Mouse (Mus musculus) hindbrain, postnatal 0 days (tissue): ENCODE data around the gene Prtn3. TPM values are rescaled to one million over a fixed set of nuclear protein-coding genes. Genes with fewer than 3 reads are reported as not detected.

Source experiments
- ATAC-seq: fragments of 200-750 bp; cut with Nextera tagmentation; 2 replicates; pipeline ENCODE4 v1.8.0; 2017; ENCODE audit warnings: mild to moderate bottlenecking, moderate TSS enrichment, moderate library complexity
- DNase-seq: peaks from one replicate; pipeline ENCODE4 v3.0.0-alpha.2; 2015; ENCODE audit warnings: low spot score
- H3K27ac ChIP-seq: fragments of 300-500 bp; sonication (generic); 2 replicates; pipeline ENCODE4 v1.5.1; 2014; ENCODE audit warnings: mild to moderate bottlenecking
- H3K27me3 ChIP-seq: fragments of 300-500 bp; sonication (generic); 2 replicates; pipeline ENCODE4 v1.6.1; 2014; ENCODE audit warnings: low read length, mixed read lengths; ENCODE audit not compliant: insufficient read depth
- H3K36me3 ChIP-seq: fragments of 300-500 bp; sonication (generic); 2 replicates; pipeline ENCODE4 v1.6.1; 2014; ENCODE audit warnings: low read length, mixed read lengths; ENCODE audit not compliant: insufficient read depth
- H3K4me1 ChIP-seq: fragments of 300-500 bp; sonication (generic); 2 replicates; pipeline ENCODE4 v1.6.1; 2014; ENCODE audit warnings: antibody characterized with exemption, low read length, mixed read lengths; ENCODE audit not compliant: insufficient read depth
- H3K4me2 ChIP-seq: fragments of 300-500 bp; sonication (generic); 2 replicates; pipeline ENCODE4 v1.6.1; 2014; ENCODE audit warnings: low read depth, mild to moderate bottlenecking, low read length, moderate library complexity, mixed read lengths
- H3K4me3 ChIP-seq: fragments of 300-500 bp; sonication (generic); 2 replicates; pipeline ENCODE4 v1.5.1; 2014; ENCODE audit warnings: low read length
- H3K9ac ChIP-seq: fragments of 300-500 bp; sonication (generic); replicated peaks from 2 replicates; pipeline ENCODE4 v1.6.1; 2014; ENCODE audit warnings: mild to moderate bottlenecking, low read length, moderate library complexity, mixed read lengths
- H3K9me3 ChIP-seq: fragments of 300-500 bp; sonication (generic); 2 replicates; pipeline ENCODE4 v1.6.1; 2016; ENCODE audit warnings: low read length, mixed read lengths
- CTCF ChIP-seq: IDR thresholded peaks from 2 replicates; pipeline ENCODE4 v1.5.1; 2016; ENCODE audit warnings: antibody characterized with exemption, control low read depth, low read depth
- WGBS: fragments of 180-500 bp; shearing (Covaris S2); extraction: QIAGEN DNeasy Blood & Tissue Kit; methylation state at CpG from one replicate; pipeline ENCODE4 v1.1.7; 2014; 5-methylcytosine and 5-hydroxymethylcytosine counted together
- polyA plus RNA-seq: library from polyadenylated mRNA; unstranded; fragments of >200 nt; fragmentation: Nextera tagmentation; extraction: Ambion mirVana; gene quantifications from 2 replicates; pipeline ENCODE4 v1.2.1, GENCODE M21; 2015
- total RNA-seq: library from RNA; depleted of rRNA; stranded (reverse); fragments of >200 nt; gene quantifications from 2 replicates; pipeline ENCODE4 v1.2.3, GENCODE M21; 2014; rRNA removed

Prtn3 gene
- total RNA-seq (9.4 and 20.5 TPM in 2 replicates), polyA plus RNA-seq (11.6 and 11.8 TPM in 2 replicates)

DNA sequence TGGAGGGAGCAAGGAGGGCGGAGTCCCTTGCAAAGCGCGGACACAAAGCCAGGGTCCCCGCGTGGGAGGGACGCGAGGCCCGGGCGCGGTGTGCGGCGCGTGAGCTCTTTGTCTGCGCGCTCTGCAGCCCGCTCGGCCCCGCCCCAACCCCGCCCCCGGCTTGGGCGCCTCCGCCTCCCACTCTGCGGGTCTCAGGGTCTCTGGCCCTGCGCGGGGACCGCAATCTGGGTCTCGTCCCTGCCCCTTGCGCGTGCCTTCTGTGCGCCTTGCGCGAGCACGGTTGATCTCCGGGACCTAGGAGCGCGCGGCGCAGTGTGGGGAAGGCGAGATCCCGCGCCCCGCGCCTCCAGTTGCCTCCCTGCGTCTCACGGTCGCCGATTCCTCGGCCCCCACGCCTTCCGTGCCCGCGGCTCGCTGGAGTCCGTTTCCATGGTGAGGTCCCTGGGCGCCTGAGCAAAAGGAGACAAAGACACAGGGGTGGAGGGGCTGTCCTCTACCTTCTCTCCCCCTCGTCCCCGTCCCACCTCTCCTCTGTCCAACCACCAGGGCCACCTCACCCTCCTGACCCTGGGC, at the start of gene Prtn3, which contains the start of gene Plppr3:
Gene Prtn3, plus strand, starts transcription at position 187 of the 573 bp plus-strand sequence.
Gene Plppr3, minus strand, starts transcription at position 345 of the 573 bp plus-strand sequence.
- H3K9me3 ChIP-seq: no peaks in the 10 kb centered on the region
- 0 out of 2 replicates have a peak, but pooled peaks cover 1% of the 10 kb centered on the region for H3K36me3 ChIP-seq
- TF ChIP-seq CTCF: no peak
- H3K4me1 ChIP-seq: peaks cover 6% of the 10 kb centered on the region; the same call in 1 of the 2 replicates
- H3K4me3 ChIP-seq: peak within 1 kb of the TSS; percentile 59
- H3K27ac ChIP-seq: peak within 1 kb of the TSS; percentile 94
- peak within 1 kb of the TSS; percentile 87 for H3K9ac ChIP-seq
- DNase-seq (peak; percentile 93), ATAC-seq (peak; percentile 88)
- peak within 1 kb of the TSS; percentile 85 for H3K4me2 ChIP-seq
- no peaks in the 10 kb centered on the region for H3K27me3 ChIP-seq
- under 1% methylated on average over 41 of the region's 57 CpGs for WGBS

DNA sequence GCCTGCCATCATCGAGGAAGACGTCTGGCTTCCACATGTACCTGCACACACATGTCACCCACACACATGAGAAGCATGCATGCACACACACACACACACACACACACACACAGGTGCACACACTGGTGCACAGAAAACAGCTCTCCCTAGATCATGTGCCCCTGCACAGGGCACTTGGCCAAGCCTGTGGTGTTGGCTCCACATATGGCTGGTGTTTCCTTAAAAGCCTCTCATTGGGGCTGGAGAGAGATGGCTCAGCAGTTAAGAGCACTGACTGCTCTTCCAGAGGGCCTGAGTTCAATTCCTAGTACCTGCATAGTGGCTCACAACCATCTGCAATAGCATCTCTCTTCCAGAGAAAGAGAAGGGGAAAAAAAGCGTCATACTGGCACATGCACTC, 42.7 kb upstream of the Prtn3 start:
- Histone ChIP-seq H3K9ac (no peak overlapping the region), H3K27me3 (no peaks in the 10 kb centered on the region), H3K4me1 (no peaks in the 10 kb centered on the region), H3K4me2 (no peak overlapping the region), H3K27ac (no peak overlapping the region), H3K4me3 (no peak overlapping the region), H3K9me3 (no peaks in the 10 kb centered on the region), H3K36me3 (no peaks in the 10 kb centered on the region)
- DNase-seq (no peak), ATAC-seq (no peak)
- 81% methylated on average over 3 of the region's 3 CpGs for WGBS
- no peak for TF ChIP-seq CTCF

DNA sequence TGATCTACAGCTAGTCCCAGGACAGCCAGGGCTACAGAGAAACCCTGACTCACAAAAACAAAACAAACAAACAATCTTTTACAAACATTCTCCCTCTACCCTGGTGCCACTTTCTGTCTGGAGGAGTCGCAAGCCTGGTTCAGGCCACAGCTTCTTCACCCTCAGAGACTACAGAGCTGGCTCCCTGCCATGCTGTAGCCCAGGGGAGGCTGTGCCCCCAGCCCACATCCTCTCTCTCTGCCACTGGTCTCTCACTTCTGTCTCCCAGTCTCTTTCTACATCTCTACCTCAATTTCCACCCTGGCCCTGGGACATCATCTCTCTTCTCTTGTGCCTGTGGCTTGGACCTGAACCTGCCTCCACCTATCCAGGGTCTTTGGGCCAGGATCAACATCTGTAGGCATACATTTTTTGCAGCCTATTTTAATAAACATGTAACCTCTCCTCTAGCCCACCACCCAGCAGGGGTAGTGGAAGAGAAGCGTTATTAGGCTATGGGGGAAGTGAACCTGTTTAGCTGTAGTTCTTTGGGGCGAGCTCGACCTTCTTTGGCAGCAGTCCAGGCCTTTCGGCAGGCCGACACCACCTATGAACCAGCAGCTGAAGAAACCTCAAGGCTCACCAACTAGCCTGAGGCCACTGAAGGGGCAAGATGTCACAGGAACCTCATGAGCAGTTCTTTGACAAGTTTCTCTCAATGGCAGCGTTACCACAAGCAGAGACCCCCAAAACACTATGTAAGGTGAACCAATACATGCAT, 42.1 kb upstream of the Prtn3 start:
- H3K36me3 ChIP-seq: no peaks in the 10 kb centered on the region
- H3K4me1 ChIP-seq: no peaks in the 10 kb centered on the region
- ATAC-seq: no peak
- no peaks in the 10 kb centered on the region for H3K9me3 ChIP-seq
- no peak overlapping the region for H3K4me2 ChIP-seq
- 68% methylated on average over 7 of the region's 7 CpGs for WGBS
- TF ChIP-seq CTCF: no peak
- no peak overlapping the region for H3K4me3 ChIP-seq
- H3K27ac ChIP-seq: no peak overlapping the region
- no peak for DNase-seq
- H3K9ac ChIP-seq: no peak overlapping the region
- H3K27me3 ChIP-seq: no peaks in the 10 kb centered on the region

DNA sequence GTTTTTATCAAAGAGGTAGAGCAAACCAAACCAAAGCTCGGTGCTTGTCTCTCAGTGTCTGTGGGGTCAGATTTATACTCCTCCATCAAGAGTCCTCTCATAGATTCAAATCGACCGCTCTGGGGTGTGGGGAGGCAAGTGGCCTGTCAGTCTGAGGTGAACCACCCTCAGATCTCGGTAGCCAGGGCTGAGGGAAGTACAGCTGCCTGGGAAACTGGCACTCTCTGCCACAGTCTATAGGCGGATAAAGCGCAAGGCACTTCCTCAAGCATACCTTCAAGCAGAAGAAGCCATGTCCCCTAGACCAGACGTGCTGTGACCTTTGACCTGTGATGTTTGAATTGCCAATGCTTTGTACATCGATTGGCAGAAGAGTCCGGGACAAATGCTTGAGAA, 41.5 kb upstream of the Prtn3 start:
- Histone ChIP-seq H3K4me1 (no peaks in the 10 kb centered on the region), H3K36me3 (no peaks in the 10 kb centered on the region), H3K9me3 (no peaks in the 10 kb centered on the region), H3K4me3 (no peak overlapping the region), H3K4me2 (no peak overlapping the region), H3K9ac (no peak overlapping the region), H3K27me3 (no peaks in the 10 kb centered on the region), H3K27ac (no peak overlapping the region)
- TF ChIP-seq CTCF: no peak
- ATAC-seq (no peak), DNase-seq (no peak)
- WGBS: 80% methylated on average over 9 of the region's 9 CpGs

DNA sequence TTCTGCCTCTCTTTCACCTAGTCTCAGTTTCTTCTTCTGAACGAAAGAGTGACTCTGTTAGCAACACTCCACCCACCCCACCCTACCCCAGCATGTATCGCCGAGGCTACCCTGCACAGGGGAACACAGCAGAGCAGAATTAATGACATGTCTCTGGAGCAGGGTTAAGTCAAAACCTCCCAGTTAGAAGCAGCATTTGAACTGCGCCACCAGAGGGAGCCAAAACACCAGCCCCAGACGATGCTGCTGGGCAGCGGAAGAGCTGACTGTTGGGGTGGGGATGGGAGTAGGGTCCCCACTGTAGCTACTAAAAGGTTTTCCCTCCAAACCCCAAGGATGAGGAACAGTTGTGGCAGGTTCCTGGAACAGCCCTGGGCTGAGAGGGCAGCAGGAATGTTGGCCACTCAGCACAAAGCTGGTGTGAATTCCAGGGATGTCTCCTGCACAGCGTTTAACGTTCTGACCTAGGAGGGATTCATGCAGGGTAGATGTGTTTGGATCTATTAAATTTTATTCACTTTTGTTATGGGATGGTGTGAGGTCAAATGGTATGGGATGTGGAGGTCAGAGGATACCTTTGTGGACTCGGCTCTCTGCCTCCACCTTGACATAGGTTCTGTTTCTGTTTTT, 39.4 kb upstream of the Prtn3 start:
- 22% methylated on average over 9 of the region's 9 CpGs for WGBS
- ATAC-seq (peak; percentile 71), DNase-seq (peak; percentile 83)
- Histone ChIP-seq H3K9me3 (no peaks in the 10 kb centered on the region), H3K27ac (no peak overlapping the region), H3K4me2 (no peak overlapping the region), H3K4me3 (no peak overlapping the region), H3K9ac (no peak overlapping the region), H3K4me1 (no peaks in the 10 kb centered on the region), H3K27me3 (no peaks in the 10 kb centered on the region), H3K36me3 (no peaks in the 10 kb centered on the region)
- peak; percentile 96 for TF ChIP-seq CTCF

DNA sequence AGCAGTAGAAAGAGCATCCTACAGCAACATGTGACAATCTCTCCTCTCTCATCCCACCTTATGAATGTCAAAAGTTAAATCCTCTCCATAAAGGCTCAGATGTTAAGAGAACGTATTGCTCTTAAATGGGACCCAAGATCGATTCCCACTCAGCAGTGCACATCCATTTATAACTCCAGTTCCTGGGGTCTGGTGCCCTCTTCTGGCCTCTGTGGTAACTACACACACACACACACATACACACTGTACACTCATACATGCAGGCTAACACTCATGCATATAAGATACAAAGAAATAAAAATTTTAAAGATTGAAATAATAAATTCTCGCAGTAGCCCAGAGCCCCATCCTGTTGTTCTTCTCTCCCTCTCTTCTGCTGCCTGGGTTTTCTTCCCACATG, 37.4 kb upstream of the Prtn3 start:
- 96% methylated on average over 3 of the region's 3 CpGs for WGBS
- ATAC-seq: no peak
- no peak overlapping the region for H3K27ac ChIP-seq

More for the DNA sequence above, 37.4 kb upstream of the Prtn3 start:
- Histone ChIP-seq H3K4me2 (no peak overlapping the region), H3K4me1 (no peaks in the 10 kb centered on the region), H3K36me3 (no peaks in the 10 kb centered on the region), H3K27me3 (no peaks in the 10 kb centered on the region), H3K9ac (no peak overlapping the region), H3K4me3 (no peak overlapping the region), H3K9me3 (no peaks in the 10 kb centered on the region)
- peak; percentile 31; the same call in 1 of the 2 replicates for TF ChIP-seq CTCF
- no peak for DNase-seq
